Mouse (Mus musculus): ENCODE results near the gene Uso1. TPM values are rescaled to one million over a fixed set of nuclear protein-coding genes. Genes with fewer than 3 reads are reported as not detected.

Uso1 gene
- polyA plus RNA-seq (2016; fragmentation: Nextera tagmentation; extraction: Ambion mirVana), result 35.6 and 37.1 TPM in 2 replicates

DNA sequence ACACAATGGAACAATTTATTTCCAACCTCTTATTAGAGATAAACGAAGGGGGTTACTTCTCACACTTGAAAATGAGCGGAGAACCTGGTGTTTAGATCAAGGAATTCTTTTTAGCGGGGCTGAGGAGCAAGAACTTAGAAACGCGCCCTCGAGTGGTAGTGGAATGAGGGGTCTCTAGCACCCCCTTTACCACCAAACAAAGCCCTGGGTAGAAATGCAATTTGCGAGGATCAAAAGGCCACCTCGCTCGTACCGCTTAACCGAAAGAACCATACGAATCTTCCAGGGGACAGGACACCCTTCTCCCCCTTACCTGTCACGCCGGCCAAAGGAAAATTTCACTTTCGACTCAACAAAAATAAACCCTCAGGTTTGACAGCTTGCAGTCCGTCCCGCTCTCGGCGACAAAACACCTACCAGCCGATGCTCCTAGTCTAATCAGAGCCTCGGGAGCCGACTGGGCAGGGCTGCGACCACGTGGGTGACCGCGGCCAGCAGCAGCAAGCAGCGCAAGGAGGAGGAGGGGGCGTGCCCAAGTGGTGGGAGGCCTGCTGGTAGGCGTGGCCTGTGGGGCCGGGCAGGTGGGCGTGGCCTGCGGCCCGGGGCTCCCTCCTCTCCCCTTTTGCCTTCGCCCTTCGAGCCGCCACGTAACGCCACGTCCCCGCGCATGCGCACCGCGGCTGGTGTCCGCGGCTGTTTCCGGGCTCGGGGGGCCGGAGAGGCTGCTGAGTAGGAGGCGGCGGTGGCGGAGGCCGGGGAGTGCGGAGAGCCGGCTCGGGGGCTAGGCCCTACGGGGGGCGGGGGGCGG is at the start of gene Uso1:
TSS of gene Uso1 (plus strand) at position 700 of the 808 bp plus-strand sequence.
- Histone ChIP-seq H3K27ac (peak within 1 kb of the TSS; percentile 88), H3K9ac (peak within 1 kb of the TSS; percentile 92), H3K4me1 (peaks cover 62% of the 10 kb centered on the region), H3K9me3 (replicated peaks) (no peaks in the 10 kb centered on the region), H3K4me2 (peak within 1 kb of the TSS; percentile 92), H3K4me3 (peak within 1 kb of the TSS; percentile 95), H3K36me3 (peaks cover 3% of the 10 kb centered on the region; the same call in 1 of the 2 replicates), H3K27me3 (replicated peaks) (no peaks in the 10 kb centered on the region)
- 2% methylated on average over 50 of the region's 59 CpGs for WGBS (ENCODE audit: insufficient replicate concordance)
- peak; percentile 94 for ATAC-seq

DNA sequence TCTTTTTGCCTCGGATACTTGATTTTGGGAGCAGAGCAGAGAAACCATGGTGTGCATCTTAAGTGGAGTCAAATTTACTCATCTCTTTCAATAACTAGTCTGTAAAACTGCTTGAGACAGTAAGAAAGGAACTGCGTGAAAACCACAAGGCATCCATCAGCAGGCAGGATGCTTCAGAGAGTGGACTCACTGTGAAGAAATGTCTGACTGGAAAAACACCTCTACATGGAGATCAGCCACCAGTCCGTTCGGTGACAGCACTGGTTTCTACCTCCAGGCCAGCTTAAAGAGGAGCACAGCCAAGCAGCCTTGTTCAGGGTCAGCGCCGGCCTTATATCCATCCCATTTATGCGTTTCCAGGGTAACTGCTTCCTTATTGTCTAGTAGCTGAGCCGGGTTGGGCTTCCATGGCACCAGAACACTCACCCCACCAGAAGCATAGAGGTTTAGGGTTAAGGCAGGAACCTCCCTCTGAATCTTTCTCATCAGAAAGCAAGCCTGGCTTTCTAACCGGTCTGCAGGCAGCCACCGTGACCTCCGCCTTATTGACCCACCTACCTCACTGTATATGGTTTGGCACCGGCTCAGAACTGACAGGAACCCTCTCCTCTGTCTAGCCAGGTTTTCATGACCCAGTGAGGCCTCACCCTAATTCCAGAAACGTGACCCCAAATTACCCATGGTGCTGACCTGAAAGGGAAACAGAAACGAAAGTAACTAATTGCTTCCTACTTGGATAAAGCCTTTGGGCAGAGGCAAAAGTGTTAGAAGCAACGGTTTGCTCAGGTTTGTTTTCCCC is 44.3 kb upstream of the Uso1 start:
- 63% methylated on average over 15 of the region's 15 CpGs for WGBS (ENCODE audit: insufficient replicate concordance)
- Histone ChIP-seq H3K27me3 (replicated peaks) (no peaks in the 10 kb centered on the region), H3K4me2 (no peak overlapping the region), H3K36me3 (no peaks in the 10 kb centered on the region), H3K9me3 (replicated peaks) (no peaks in the 10 kb centered on the region), H3K9ac (no peak overlapping the region), H3K4me3 (no peak overlapping the region), H3K4me1 (peaks cover 4% of the 10 kb centered on the region; the same call in 1 of the 2 replicates), H3K27ac (no peak overlapping the region)
- no peak for ATAC-seq

DNA sequence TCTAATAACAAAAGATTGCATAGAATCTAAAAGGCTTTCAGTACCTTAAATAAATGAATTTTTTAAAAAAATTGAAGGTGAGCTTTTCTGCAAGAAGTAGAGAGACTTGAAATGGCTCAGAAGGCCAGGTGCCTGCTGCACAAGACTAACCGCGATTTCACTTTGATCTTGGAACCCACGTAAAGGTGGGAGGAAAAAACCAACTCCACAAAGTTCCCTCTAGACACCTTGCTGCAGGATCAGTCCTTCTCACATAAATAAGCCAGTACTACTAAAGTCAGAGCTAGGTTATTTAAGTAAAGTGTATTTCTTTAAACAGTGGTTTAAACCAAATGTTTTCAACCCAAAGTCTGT is 43.7 kb upstream of the Uso1 start:
- H3K9ac ChIP-seq, result no peak overlapping the region
- no peak overlapping the region for H3K27ac ChIP-seq
- WGBS (ENCODE audit: insufficient replicate concordance), result 70% methylated on average over 3 of the region's 3 CpGs
- no peak for ATAC-seq
- no peaks in the 10 kb centered on the region for H3K9me3 ChIP-seq (replicated peaks)
- H3K27me3 ChIP-seq (replicated peaks), result no peaks in the 10 kb centered on the region
- H3K4me1 ChIP-seq, result peaks cover 7% of the 10 kb centered on the region; the same call in 1 of the 2 replicates
- no peaks in the 10 kb centered on the region for H3K36me3 ChIP-seq
- no peak overlapping the region for H3K4me2 ChIP-seq
- no peak overlapping the region for H3K4me3 ChIP-seq

DNA sequence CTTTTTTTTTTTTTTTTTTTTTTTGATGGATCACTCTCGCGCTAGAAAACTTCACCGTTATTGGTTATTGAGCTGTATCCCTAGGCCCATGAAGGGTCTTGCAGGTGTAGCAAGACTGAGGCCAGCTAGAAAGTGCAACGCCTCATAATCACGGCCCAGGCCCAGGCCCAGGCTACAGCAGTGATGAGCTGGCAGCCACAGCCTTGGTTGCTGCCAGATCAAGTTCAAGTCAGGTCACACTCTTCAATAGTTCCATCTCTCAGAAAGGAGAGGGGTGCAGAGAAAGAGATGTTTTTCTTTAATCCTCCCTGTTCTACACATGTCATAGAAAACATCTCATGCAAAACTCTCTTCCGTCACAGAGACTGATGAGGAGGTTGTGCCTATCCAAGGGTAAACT is 41.0 kb upstream of the Uso1 start:
- no peak overlapping the region for H3K9ac ChIP-seq
- no peak for ATAC-seq
- H3K9me3 ChIP-seq (replicated peaks), result no peaks in the 10 kb centered on the region
- no peak overlapping the region for H3K4me3 ChIP-seq
- no peak overlapping the region for H3K4me2 ChIP-seq
- 82% methylated on average over 6 of the region's 6 CpGs for WGBS (ENCODE audit: insufficient replicate concordance)
- H3K36me3 ChIP-seq, result no peaks in the 10 kb centered on the region
- no peak overlapping the region for H3K27ac ChIP-seq
- peaks cover 7% of the 10 kb centered on the region; the same call in 1 of the 2 replicates for H3K4me1 ChIP-seq
- no peaks in the 10 kb centered on the region for H3K27me3 ChIP-seq (replicated peaks)

DNA sequence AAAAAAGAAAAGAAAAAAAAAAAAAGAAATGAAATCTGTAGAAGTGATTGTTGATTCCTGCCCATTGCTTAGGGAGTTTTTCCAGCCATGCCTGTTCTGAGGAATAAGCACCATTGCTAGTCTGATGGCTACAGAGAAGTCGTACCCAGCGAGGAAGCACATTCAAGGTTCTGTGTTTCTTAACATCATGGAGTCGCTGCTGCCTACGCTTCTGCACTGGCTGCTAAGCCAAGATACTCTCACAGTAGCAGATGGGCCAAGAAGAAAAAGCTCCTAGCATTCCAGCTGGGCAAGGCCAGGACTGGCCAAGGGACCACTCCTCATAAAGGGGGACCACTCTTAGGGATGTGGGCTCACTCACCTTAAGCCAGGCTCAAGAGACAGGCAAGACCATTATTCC is 40.0 kb upstream of the Uso1 start:
- no peak for ATAC-seq
- H3K4me2 ChIP-seq, result no peak overlapping the region
- H3K4me3 ChIP-seq, result no peak overlapping the region
- no peaks in the 10 kb centered on the region for H3K36me3 ChIP-seq
- H3K27me3 ChIP-seq (replicated peaks), result no peaks in the 10 kb centered on the region
- H3K9me3 ChIP-seq (replicated peaks), result no peaks in the 10 kb centered on the region
- 73% methylated on average over 4 of the region's 4 CpGs for WGBS (ENCODE audit: insufficient replicate concordance)
- no peak overlapping the region for H3K9ac ChIP-seq
- peaks cover 7% of the 10 kb centered on the region; the same call in 1 of the 2 replicates for H3K4me1 ChIP-seq
- H3K27ac ChIP-seq, result no peak overlapping the region

DNA sequence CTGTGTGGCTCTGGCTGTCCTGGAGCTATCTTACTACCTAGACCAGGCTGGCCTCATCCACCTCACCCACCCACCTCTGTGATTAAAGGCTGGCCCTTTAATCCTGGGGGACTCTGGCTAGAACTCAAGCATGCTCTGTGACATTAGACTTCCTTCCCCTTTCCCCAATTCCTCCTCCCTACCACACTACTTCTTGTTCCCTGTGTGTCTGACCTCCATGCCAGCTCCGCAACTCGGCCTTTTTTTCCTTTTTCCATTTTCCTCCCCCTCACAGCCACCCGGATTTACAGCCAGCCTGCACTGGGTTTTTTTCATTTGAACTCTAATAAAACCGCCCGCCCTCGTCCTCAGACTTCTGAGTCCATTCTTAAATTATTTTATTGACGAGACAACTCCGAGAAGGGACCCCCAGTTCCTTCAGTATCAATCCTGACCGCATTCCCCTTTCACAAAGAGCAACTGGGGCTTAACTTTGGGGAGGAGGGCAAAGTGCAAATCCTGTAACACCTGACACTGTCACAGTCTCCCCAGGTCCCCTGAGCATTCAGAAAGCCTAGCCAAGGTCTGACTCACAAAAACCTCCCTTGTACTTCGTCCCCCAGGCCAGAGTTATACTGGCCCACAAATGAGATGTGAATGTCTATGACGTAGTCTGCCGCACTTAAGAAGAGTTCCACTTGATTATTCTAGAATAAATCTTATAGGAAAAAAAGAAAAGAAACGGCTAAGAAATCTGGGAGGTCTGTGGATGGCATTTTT is 39.2 kb upstream of the Uso1 start:
- H3K27me3 ChIP-seq (replicated peaks), result no peaks in the 10 kb centered on the region
- no peak overlapping the region for H3K4me3 ChIP-seq
- no peaks in the 10 kb centered on the region for H3K9me3 ChIP-seq (replicated peaks)
- H3K27ac ChIP-seq, result no peak overlapping the region
- no peak overlapping the region for H3K4me2 ChIP-seq
- ATAC-seq, result no peak
- H3K36me3 ChIP-seq, result no peaks in the 10 kb centered on the region
- peaks cover 4% of the 10 kb centered on the region for H3K4me1 ChIP-seq
- 52% methylated on average over 13 of the region's 13 CpGs for WGBS (ENCODE audit: insufficient replicate concordance)
- no peak overlapping the region for H3K9ac ChIP-seq

DNA sequence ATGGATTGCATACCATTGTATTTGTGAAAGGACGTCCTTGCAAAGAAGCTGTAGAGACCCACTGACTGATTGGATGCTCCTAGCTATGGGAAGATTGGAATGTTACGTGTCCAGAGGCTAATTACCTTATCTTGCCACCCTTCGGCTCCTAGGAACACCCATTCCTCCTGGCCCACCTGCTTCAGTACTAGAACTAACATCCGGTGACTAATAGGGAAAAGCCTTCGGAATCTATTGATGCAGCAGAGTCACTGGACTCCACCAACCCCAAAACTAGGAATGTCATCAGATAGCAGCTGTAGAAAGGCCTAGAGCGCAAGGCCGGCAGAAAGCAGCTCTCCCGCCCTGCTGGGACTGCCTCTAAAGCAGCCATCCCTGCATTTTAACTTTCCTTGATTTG is 36.1 kb upstream of the Uso1 start:
- no peak overlapping the region for H3K9ac ChIP-seq
- no peaks in the 10 kb centered on the region for H3K27me3 ChIP-seq (replicated peaks)
- H3K36me3 ChIP-seq, result no peaks in the 10 kb centered on the region
- H3K9me3 ChIP-seq (replicated peaks), result no peaks in the 10 kb centered on the region
- no peak overlapping the region for H3K27ac ChIP-seq
- H3K4me2 ChIP-seq, result no peak overlapping the region
- H3K4me3 ChIP-seq, result no peak overlapping the region
- H3K4me1 ChIP-seq, result peaks cover 9% of the 10 kb centered on the region
- no peak for ATAC-seq
- WGBS (ENCODE audit: insufficient replicate concordance), result 80% methylated on average over 8 of the region's 8 CpGs

DNA sequence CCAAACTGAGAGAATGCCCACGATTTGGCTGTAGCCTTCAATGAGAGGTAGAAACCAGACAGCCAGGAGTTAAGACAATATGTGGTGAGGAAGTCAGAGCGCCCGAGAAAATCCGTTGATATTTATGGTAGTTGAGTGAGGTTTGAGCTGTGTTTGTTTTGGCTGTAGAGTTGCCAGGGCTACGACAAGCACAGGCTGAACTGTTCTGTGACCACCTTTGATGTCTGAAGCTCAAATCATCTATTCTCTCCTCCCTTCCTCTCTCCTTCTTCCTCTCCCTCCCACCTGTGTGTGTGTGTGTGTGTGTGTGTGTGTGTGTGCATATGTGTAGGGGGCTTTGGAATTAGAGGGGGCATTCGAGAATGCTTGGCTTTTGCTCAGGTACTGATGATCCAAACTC is 34.7 kb upstream of the Uso1 start:
- Histone ChIP-seq H3K9me3 (replicated peaks) (no peaks in the 10 kb centered on the region), H3K4me1 (peaks cover 12% of the 10 kb centered on the region), H3K27ac (no peak overlapping the region), H3K27me3 (replicated peaks) (no peaks in the 10 kb centered on the region), H3K36me3 (no peaks in the 10 kb centered on the region), H3K4me2 (no peak overlapping the region), H3K4me3 (no peak overlapping the region), H3K9ac (no peak overlapping the region)
- no peak for ATAC-seq
- 50% methylated on average over 6 of the region's 6 CpGs for WGBS (ENCODE audit: insufficient replicate concordance)

DNA sequence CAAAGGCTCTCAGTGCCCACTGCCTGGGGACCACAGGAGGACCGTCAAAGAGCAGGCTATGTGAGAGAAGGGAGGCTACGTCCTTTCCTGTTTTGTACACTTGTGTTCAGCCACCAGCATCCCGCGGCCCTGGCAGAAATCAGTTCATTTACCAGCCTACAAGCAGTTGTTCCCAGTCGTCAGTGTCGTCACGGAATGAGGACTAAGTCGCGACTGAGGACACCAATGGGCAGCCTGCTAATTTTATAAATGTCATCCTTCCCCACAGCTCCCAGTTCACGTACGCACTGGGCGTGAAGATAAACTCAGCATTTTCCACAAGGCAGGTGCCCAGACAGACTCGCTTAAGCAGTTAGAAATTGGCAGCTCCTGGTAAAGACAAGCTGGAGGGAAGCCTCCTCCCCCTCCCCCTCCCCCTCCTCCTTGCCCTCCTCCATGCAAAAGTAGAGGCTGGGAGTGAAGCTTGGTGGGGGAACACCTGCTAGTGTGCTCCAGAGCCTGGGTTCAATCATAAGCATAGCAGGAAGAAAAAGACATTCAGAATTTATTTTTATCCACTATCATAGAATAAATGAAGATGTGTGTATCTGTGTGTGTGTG is 33.8 kb upstream of the Uso1 start:
- H3K36me3 ChIP-seq, result no peaks in the 10 kb centered on the region
- no peak overlapping the region for H3K9ac ChIP-seq
- H3K9me3 ChIP-seq (replicated peaks), result no peaks in the 10 kb centered on the region
- no peaks in the 10 kb centered on the region for H3K27me3 ChIP-seq (replicated peaks)
- no peak overlapping the region for H3K4me3 ChIP-seq
- 71% methylated on average over 13 of the region's 13 CpGs for WGBS (ENCODE audit: insufficient replicate concordance)
- no peak overlapping the region for H3K4me2 ChIP-seq
- peaks cover 9% of the 10 kb centered on the region for H3K4me1 ChIP-seq
- H3K27ac ChIP-seq, result no peak overlapping the region
- no peak for ATAC-seq

DNA sequence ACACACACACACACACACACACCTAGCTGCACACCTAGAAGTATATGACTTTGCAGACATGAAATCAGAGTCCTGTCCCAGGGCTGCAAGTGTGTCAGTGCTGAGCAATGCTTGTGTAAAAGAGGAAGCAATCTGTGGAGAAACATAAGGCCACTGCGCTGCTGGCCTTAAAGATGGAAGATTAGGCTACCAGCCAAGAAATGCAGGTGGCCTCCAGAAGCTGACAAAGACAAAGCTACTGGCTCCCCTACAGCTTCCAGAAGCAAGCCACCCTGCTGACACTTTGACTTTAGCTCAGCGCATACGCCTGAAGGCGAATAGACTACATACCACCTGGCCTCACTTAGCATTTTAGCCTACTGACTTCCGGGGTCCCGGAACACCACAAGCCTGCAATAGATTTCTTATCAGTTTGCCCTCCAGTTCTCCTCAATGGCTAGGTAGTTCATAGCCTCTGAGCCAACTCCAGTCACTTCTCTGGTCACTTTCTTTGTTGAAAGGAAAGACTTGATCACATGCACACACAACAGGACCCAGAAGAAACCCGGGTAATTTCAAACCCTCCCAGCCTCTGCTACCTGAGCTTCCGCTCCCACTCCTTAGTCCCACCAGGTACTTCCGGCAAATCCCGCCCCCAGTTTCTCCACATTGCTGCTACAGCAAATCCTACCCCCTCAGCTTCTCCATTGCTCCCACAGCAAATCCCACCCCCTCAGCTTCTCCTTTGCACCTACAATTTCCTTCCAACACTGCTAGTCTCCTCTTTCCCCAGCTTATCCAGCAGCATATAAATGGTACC is 31.2 kb upstream of the Uso1 start:
- Histone ChIP-seq H3K4me3 (no peak overlapping the region), H3K4me2 (no peak overlapping the region), H3K27ac (0 out of 2 replicates have a peak overlapping the region, but pooled peaks have one; percentile 10), H3K9me3 (replicated peaks) (no peaks in the 10 kb centered on the region), H3K27me3 (replicated peaks) (no peaks in the 10 kb centered on the region), H3K9ac (no peak overlapping the region), H3K4me1 (peaks cover 9% of the 10 kb centered on the region), H3K36me3 (no peaks in the 10 kb centered on the region)
- 45% methylated on average over 10 of the region's 10 CpGs for WGBS (ENCODE audit: insufficient replicate concordance)
- no peak for ATAC-seq

DNA sequence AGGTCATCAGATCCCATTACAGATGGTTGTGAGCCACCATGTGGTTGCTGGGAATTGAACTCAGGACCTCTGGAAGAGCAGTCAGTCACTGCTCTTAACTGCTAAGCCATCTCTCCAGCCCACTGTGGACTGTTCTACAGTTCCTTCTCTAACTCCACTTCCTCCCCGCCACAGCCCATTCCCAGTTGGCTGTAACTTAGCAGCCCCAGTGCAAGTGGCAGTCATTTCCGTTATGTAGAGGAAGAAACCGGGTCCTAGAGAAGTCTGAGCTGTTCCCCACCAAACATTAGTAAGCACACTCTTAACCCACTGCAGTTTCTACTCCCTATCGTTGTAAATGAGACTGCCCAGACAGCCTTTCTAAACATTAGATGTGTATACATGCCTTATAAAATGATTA is 30.5 kb upstream of the Uso1 start:
- Histone ChIP-seq H3K36me3 (no peaks in the 10 kb centered on the region), H3K4me2 (no peak overlapping the region), H3K27me3 (replicated peaks) (peaks cover 3% of the 10 kb centered on the region), H3K4me1 (peaks cover 12% of the 10 kb centered on the region), H3K4me3 (no peak overlapping the region), H3K27ac (no peak overlapping the region), H3K9ac (no peak overlapping the region), H3K9me3 (replicated peaks) (no peaks in the 10 kb centered on the region)
- ATAC-seq, result 0 out of 2 replicates have a peak, but pooled peaks have one; percentile 8
- WGBS (ENCODE audit: insufficient replicate concordance), result 52% methylated on average over 4 of the region's 4 CpGs

All from liver, embryonic 12.5 days (tissue).